Mouse (Mus musculus) layer of hippocampus, postnatal 14 days (tissue): ENCODE data around the gene Zfp51. TPM values are rescaled to one million over a fixed set of nuclear protein-coding genes. Genes with fewer than 3 reads are reported as not detected.

Experiments used
- total RNA-seq, 2 experiments: library from RNA; stranded (reverse); gene quantifications; 2 replicates each; pipeline ENCODE4 v1.2.3; 2021

The Zfp51 gene
- total RNA-seq, 2 experiments from 2014 or later, result 3.8 to 3.9 TPM

Other genes starting within 250 kb of the Zfp51 start
- not detected for gene Vmn1r234, start 224.3 kb upstream of the Zfp51 start, total RNA-seq
- not detected for gene Vmn1r235, start 194.0 kb upstream of the Zfp51 start, total RNA-seq
- gene Vmn1r236, start 167.4 kb upstream of the Zfp51 start, total RNA-seq, result not detected
- gene Vmn1r237, start 138.5 kb upstream of the Zfp51 start, total RNA-seq, result not detected
- 1 to 10 TPM; 1.5 to 1.7 TPM for gene Zfp677, start 66.6 kb upstream of the Zfp51 start, total RNA-seq
- gene Zfp54, start 27.1 kb upstream of the Zfp51 start, total RNA-seq, result 1 to 10 TPM in 1 of 2 experiments, under 1 TPM in 1; 0.81 to 1.2 TPM
- 1 to 10 TPM; 4.0 TPM for gene Zfp53, start 38.6 kb downstream of the Zfp51 start, total RNA-seq
- 1 to 10 TPM; 6.9 to 7.2 TPM for gene Zfp52, start 85.2 kb downstream of the Zfp51 start, total RNA-seq
- 10 to 100 TPM; 12.9 to 13.4 TPM for gene Zfp948, start 116.6 kb downstream of the Zfp51 start, total RNA-seq
- 1 to 10 TPM; 7.4 to 9.8 TPM for gene Zfp983, start 200.2 kb downstream of the Zfp51 start, total RNA-seq
- 1 to 10 TPM; 6.7 to 7.1 TPM for gene Gm10226, start 241.5 kb downstream of the Zfp51 start, total RNA-seq